Mouse (Mus musculus): ENCODE results near the gene Gm3327.
"Not testable (repeated sequence)": the region's sequence is repeated elsewhere in the genome, so short reads cannot be mapped to it uniquely, and the experiment has no call there.

Gene Gm3327

GRCm38 (mm10) chr14:44123551-44123950, at the start of gene Gm3327:
Gm3327 (plus strand) TSS chr14:44123851.
- not testable (repeated sequence) for DNase-seq (ENCODE audit: low spot score in 2 of 2)

GRCm38 (mm10) chr14:44077785-44078341, 45.8 kb upstream of the Gm3327 start:
- not testable (repeated sequence) for DNase-seq (ENCODE audit: low spot score in 2 of 2)

- DNase-seq (ENCODE audit: low spot score in 2 of 2): not testable (repeated sequence)
Measured at GRCm38 (mm10) chr14:44086588-44086987, 37.1 kb upstream of the Gm3327 start.

- DNase-seq (ENCODE audit: low spot score in 2 of 2): not testable (repeated sequence)
Measured at GRCm38 (mm10) chr14:44087535-44087934, 36.1 kb upstream of the Gm3327 start.

- DNase-seq (ENCODE audit: low spot score in 2 of 2): not testable (repeated sequence)
Measured at GRCm38 (mm10) chr14:44091524-44091923, 32.1 kb upstream of the Gm3327 start.

- not testable (repeated sequence) for DNase-seq (ENCODE audit: low spot score in 2 of 2)
Measured at GRCm38 (mm10) chr14:44094445-44094844, 29.2 kb upstream of the Gm3327 start.

GRCm38 (mm10) chr14:44100030-44100429, 23.6 kb upstream of the Gm3327 start:
- not testable (repeated sequence) for DNase-seq (ENCODE audit: low spot score in 2 of 2)

- DNase-seq (ENCODE audit: low spot score in 2 of 2): not testable (repeated sequence)
Measured at GRCm38 (mm10) chr14:44102354-44102753, 21.3 kb upstream of the Gm3327 start, which contains the start of gene Ear2. Ear2 (plus strand) TSS chr14:44102654.

- no peak for DNase-seq (ENCODE audit: low spot score in 2 of 2)
Measured at GRCm38 (mm10) chr14:44110981-44111380, 12.7 kb upstream of the Gm3327 start.

Data from cerebellum, postnatal 4 days (tissue).